Mouse (Mus musculus): Measurements from ENCODE around the gene Gm21904. TPM values are rescaled to one million over a fixed set of nuclear protein-coding genes. Genes with fewer than 3 reads are reported as not detected.
"Not testable (repeated sequence)": the region's sequence is repeated elsewhere in the genome, so short reads cannot be mapped to it uniquely, and the experiment has no call there.

Gm21904 gene
- not detected in 2 replicates for polyA plus RNA-seq (2012)

- TF ChIP-seq GATA1 (IDR thresholded peaks at IDR 0.05; ENCODE audit: low read length), result not testable (repeated sequence)
These were observed at the start of gene Gm21904 for GRCm38 (mm10) chrY:17846166-17846565. Gene Gm21904, minus strand, starts transcription at chrY:17846266.

GRCm38 (mm10) chrY:17874441-17874840, 28.4 kb upstream of the Gm21904 start, which contains the start of the genes Gm20772 and Gm20831:
Gene Gm20772, plus strand, starts transcription at chrY:17874741.
Gene Gm20831, plus strand, starts transcription at chrY:17874741.
- not testable (repeated sequence) for TF ChIP-seq GATA1 (IDR thresholded peaks at IDR 0.05; ENCODE audit: low read length)

Other genes with a start within 250 kb of the Gm21904 start
- gene Gm20772, start 28.5 kb upstream of the Gm21904 start, polyA plus RNA-seq (2012), result not detected in 2 replicates
- gene Gm20831, start 28.5 kb upstream of the Gm21904 start, polyA plus RNA-seq (2012), result not detected in 2 replicates
- gene Srsy, start 91.1 kb upstream of the Gm21904 start, polyA plus RNA-seq (2012), result not detected in 2 replicates
- gene Gm21764, start 215.5 kb upstream of the Gm21904 start, polyA plus RNA-seq (2012), result not detected in 2 replicates
- gene Ssty1, start 242.8 kb upstream of the Gm21904 start, polyA plus RNA-seq (2012), result not detected in 2 replicates